Mouse (Mus musculus): ENCODE data around the gene Gm20388.
"Not testable (repeated sequence)": the region's sequence is repeated elsewhere in the genome, so short reads cannot be mapped to it uniquely, and the experiment has no call there.

DNA sequence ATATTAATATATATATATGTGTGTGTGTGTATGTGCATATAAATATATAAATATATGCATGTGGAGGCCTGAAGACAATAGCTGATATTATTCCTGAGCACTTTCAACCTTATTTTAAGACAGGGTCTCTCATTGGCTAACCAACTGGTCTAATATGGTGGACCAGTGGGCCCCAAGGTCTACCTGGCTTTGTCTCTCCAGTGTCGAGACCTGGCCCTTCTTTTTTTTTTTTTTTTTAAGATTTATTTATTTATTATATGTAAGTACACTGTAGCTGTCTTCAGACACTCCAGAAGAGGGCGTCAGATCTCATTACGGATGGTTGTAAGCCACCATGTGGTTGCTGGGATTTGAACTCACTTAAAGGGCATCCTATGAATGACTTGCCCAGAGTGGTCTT lies 2721.5 kb downstream of the Gm20388 start:
- not testable (repeated sequence) for TF ChIP-seq POLR2A (IDR thresholded peaks at IDR 0.05; ENCODE audit: borderline replicate concordance, extremely low read depth, insufficient read depth, insufficient read length, poor library complexity, severe bottlenecking); CTCF (IDR thresholded peaks at IDR 0.05; ENCODE audit: borderline replicate concordance, extremely low read depth, insufficient read depth, insufficient read length)

Measured in brain, embryonic 14.5 days (tissue).